Mouse (Mus musculus): ENCODE results near the gene Fcgr3.

DNA sequence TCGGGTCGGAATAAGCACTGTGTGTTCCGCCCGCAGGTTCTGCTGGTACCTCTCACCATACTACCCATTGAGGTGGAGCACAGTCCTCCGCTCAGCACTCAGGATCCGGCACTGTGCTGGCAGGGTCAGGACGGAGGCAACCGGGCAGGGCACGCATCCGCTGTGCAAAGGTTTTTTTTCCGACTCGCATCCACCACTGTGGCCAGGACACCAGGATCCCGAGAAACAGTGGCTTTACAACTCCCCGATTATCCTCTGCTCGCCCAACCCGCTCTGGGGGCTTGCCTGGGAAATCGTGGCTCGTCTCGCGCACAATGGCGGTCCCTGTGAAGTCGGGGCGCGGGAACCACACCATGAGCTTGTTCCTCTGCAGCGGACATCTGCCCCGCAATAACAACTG is 21.0 kb upstream of the Fcgr3 start:
- no peak for TF ChIP-seq NRF1 (IDR thresholded peaks at IDR 0.05; ENCODE audit: low read depth, low read length)
- TF ChIP-seq ZMIZ1 (IDR thresholded peaks at IDR 0.05; ENCODE audit: low read depth, low read length): no peak
- TF ChIP-seq CTCF (conservative IDR thresholded peaks at IDR 0.05 in 1 of 2, IDR thresholded peaks at IDR 0.05 in 1 of 2; ENCODE audit: low read depth in 2 of 2, low read length in 2 of 2): no peak
- TF ChIP-seq MAX (IDR thresholded peaks at IDR 0.05; ENCODE audit: low read length): no peak

All from CH12.LX (cell line).